Mouse (Mus musculus) heart, embryonic 12.5 days (tissue): ENCODE data around the gene Sytl2. TPM values are rescaled to one million over a fixed set of nuclear protein-coding genes. Genes with fewer than 3 reads are reported as not detected.
A peak's percentile ranks its signal among the peaks of the same experiment; 100 is the strongest.

Source experiments
- ATAC-seq: fragments of 200-750 bp; cut with Nextera tagmentation; 2 replicates; pipeline ENCODE4 v1.8.0; 2017; ENCODE audit warnings: moderate TSS enrichment, moderate library complexity; ENCODE audit not compliant: insufficient number of reproducible peaks, low FRiP score
- H3K27ac ChIP-seq: fragments of 300-500 bp; sonication (generic); 2 replicates; pipeline ENCODE4 v1.5.1; 2016; ENCODE audit warnings: mild to moderate bottlenecking, moderate library complexity; ENCODE audit not compliant: poor library complexity, severe bottlenecking
- H3K27me3 ChIP-seq: fragments of 300-500 bp; sonication (generic); replicated peaks from 2 replicates; pipeline ENCODE4 v1.6.1; 2016; ENCODE audit warnings: mild to moderate bottlenecking, moderate library complexity
- H3K36me3 ChIP-seq: fragments of 300-500 bp; sonication (generic); 2 replicates; pipeline ENCODE4 v1.6.1; 2016; ENCODE audit warnings: mild to moderate bottlenecking, moderate library complexity
- H3K4me1 ChIP-seq: fragments of 300-500 bp; sonication (generic); replicated peaks from 2 replicates; pipeline ENCODE4 v1.6.1; 2016; ENCODE audit warnings: mild to moderate bottlenecking
- H3K4me2 ChIP-seq: fragments of 300-500 bp; sonication (generic); 2 replicates; pipeline ENCODE4 v1.6.1; 2016; ENCODE audit warnings: mild to moderate bottlenecking, moderate library complexity
- H3K4me3 ChIP-seq: fragments of 300-500 bp; sonication (generic); 2 replicates; pipeline ENCODE4 v1.5.1; 2016; ENCODE audit warnings: mild to moderate bottlenecking
- H3K9ac ChIP-seq: fragments of 300-500 bp; sonication (generic); 2 replicates; pipeline ENCODE4 v1.6.1; 2016; ENCODE audit warnings: mild to moderate bottlenecking, moderate library complexity
- H3K9me3 ChIP-seq: fragments of 300-500 bp; sonication (generic); replicated peaks from 2 replicates; pipeline ENCODE4 v1.6.1; 2016; ENCODE audit warnings: mild to moderate bottlenecking, moderate library complexity
- WGBS: fragments of 180-500 bp; shearing (Covaris S2); methylation state at CpG from one replicate; pipeline ENCODE4 v1.1.7; 2016; 5-methylcytosine and 5-hydroxymethylcytosine counted together
- polyA plus RNA-seq: library from polyadenylated mRNA; unstranded; fragments of >200 nt; fragmentation: Nextera tagmentation; extraction: Ambion mirVana; gene quantifications from 2 replicates; pipeline ENCODE4 v1.2.1, GENCODE M21; 2016

Gene Sytl2
- polyA plus RNA-seq, 1 experiment from 2014 or later = 8.3 TPM

DNA sequence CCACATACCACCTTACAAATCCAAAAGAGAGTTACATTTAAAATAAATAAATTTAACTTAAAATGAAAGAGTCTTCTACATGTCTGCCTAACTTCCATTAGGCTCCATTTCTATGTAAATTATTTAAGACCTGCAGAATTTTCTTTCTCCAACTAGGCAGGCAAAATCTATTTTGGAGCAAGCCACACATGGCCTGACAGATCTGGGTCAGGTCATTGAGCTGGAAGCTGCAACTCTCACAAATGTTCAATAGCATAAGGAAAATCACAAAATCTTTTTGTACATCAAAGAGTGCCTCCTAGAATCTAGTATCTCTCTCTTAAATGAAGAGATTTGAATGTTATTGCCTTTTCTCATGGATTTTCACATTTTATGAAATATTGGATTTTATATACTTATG, 130.2 kb downstream of the Sytl2 start:
- H3K27ac ChIP-seq = no peak overlapping the region
- no peaks in the 10 kb centered on the region for H3K27me3 ChIP-seq
- ATAC-seq = no peak
- no peaks in the 10 kb centered on the region for H3K9me3 ChIP-seq
- H3K36me3 ChIP-seq = no peaks in the 10 kb centered on the region
- H3K4me2 ChIP-seq = no peak overlapping the region
- no peaks in the 10 kb centered on the region for H3K4me1 ChIP-seq
- no peak overlapping the region for H3K4me3 ChIP-seq
- H3K9ac ChIP-seq = no peak overlapping the region

DNA sequence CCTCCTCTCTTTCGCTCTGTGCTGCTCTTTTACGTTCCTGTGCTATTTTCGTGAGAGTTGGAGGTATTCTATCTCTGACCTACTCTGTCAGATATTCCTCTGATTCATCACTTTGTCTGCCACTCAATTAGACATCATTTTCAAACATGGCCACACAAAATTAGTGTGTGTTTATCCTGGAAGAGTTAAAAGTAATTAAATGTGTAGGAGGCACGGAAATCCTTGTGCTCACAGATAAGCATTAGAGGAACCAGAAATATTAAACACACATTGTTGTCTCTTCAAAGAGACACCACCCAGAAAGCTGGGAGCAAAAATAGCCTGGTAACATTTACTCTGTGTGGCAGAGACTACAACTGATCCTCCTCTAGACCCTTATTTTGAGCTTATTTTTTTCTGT, 138.0 kb downstream of the Sytl2 start:
- Histone ChIP-seq H3K27me3 (no peaks in the 10 kb centered on the region), H3K9ac (no peak overlapping the region), H3K4me3 (no peak overlapping the region), H3K27ac (no peak overlapping the region), H3K4me2 (no peak overlapping the region), H3K9me3 (no peaks in the 10 kb centered on the region), H3K4me1 (no peaks in the 10 kb centered on the region), H3K36me3 (no peaks in the 10 kb centered on the region)
- no peak for ATAC-seq
- WGBS = 79% methylated on average over 4 of the region's 4 CpGs

- peak overlapping the region; percentile 96 for H3K4me2 ChIP-seq
- peak overlapping the region; percentile 74 for H3K4me3 ChIP-seq
- peak overlapping the region; percentile 99; the same call in 1 of the 2 replicates for H3K27ac ChIP-seq
- no peaks in the 10 kb centered on the region for H3K27me3 ChIP-seq
- no peaks in the 10 kb centered on the region for H3K4me1 ChIP-seq
- no peaks in the 10 kb centered on the region for H3K9me3 ChIP-seq
- 15% methylated on average over 4 of the region's 4 CpGs for WGBS
- peak overlapping the region; percentile 96; the same call in 1 of the 2 replicates for H3K9ac ChIP-seq
- ATAC-seq = no peak
- H3K36me3 ChIP-seq = no peaks in the 10 kb centered on the region
Observed at GRCm38 (mm10) chr7:90442070-90442469, 140.0 kb downstream of the Sytl2 start.

- peak within 1 kb of the TSS; percentile 96 for H3K4me2 ChIP-seq
- H3K9me3 ChIP-seq = no peaks in the 10 kb centered on the region
- peaks cover 2% of the 10 kb centered on the region for H3K4me1 ChIP-seq
- H3K27ac ChIP-seq = peak within 1 kb of the TSS; percentile 99
- under 1% methylated on average over 47 of the region's 54 CpGs for WGBS
- H3K9ac ChIP-seq = peak within 1 kb of the TSS; percentile 96
- H3K4me3 ChIP-seq = peak within 1 kb of the TSS; percentile 74
- 0 out of 2 replicates have a peak, but pooled peaks cover 3% of the 10 kb centered on the region for H3K36me3 ChIP-seq
- H3K27me3 ChIP-seq = no peaks in the 10 kb centered on the region
- peak; percentile 96 for ATAC-seq
Observed at GRCm38 (mm10) chr7:90442518-90443080, 140.5 kb downstream of the Sytl2 start, which contains the start of gene Crebzf. Gene Crebzf (plus strand): TSS chr7:90442729.

GRCm38 (mm10) chr7:90443101-90444091, 141.3 kb downstream of the Sytl2 start:
- Histone ChIP-seq H3K9ac (peak overlapping the region; percentile 96), H3K27ac (peak overlapping the region; percentile 99), H3K4me3 (peak overlapping the region; percentile 74), H3K9me3 (no peaks in the 10 kb centered on the region), H3K4me2 (peak overlapping the region; percentile 96), H3K4me1 (peaks cover 3% of the 10 kb centered on the region), H3K36me3 (0 out of 2 replicates have a peak, but pooled peaks cover 3% of the 10 kb centered on the region), H3K27me3 (no peaks in the 10 kb centered on the region)
- under 1% methylated on average over 122 of the region's 123 CpGs for WGBS
- ATAC-seq = peak; percentile 81

- Histone ChIP-seq H3K27ac (no peak overlapping the region; the same call in 1 of the 2 replicates), H3K9ac (peak overlapping the region; percentile 96), H3K36me3 (peaks cover 6% of the 10 kb centered on the region; the same call in 1 of the 2 replicates), H3K4me1 (peaks cover 3% of the 10 kb centered on the region), H3K9me3 (no peaks in the 10 kb centered on the region), H3K4me3 (peak overlapping the region; percentile 74), H3K4me2 (peak overlapping the region; percentile 96), H3K27me3 (no peaks in the 10 kb centered on the region)
- ATAC-seq = no peak
- WGBS = 0% methylated on average over 6 of the region's 6 CpGs
Observed at GRCm38 (mm10) chr7:90444206-90444605, 142.2 kb downstream of the Sytl2 start.

DNA sequence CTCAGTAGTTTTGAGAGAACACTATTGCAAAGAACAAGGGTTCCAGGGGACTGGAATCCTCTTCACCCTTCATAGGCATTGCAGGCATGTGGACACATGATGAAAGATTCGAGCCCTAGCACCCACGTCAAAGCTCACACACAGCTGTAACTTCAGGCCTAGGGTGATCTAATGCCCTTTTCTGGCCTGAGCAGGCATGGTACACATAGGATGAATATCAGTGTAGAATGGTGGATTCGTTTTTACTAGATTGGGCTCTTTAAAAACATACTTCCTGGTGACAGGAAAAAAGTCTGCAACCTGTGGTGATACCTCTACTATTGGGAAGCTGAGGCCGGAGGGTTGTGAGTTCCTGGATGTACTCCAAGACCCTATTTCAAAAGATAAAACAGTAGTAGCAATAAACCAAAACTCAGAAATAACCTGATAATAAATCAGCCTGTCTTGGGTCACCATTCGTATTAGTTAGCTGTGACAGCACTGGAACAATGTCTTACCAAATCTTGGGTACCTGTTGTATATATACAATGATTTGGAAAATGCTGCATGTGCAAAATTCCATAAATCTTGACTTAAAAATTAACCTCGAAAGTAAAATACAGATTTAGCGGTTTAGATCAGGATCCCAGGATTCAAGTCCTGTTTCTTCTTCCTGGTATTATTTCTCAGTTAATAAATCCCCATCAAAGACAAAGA, 154.2 kb downstream of the Sytl2 start:
- Histone ChIP-seq H3K36me3 (peaks cover 23% of the 10 kb centered on the region), H3K27ac (no peak overlapping the region), H3K4me3 (peak overlapping the region; percentile 83), H3K4me1 (peaks cover 12% of the 10 kb centered on the region), H3K4me2 (peak overlapping the region; percentile 69), H3K9me3 (no peaks in the 10 kb centered on the region), H3K9ac (peak overlapping the region; percentile 28), H3K27me3 (0 out of 2 replicates have a peak, but pooled peaks cover 5% of the 10 kb centered on the region)
- ATAC-seq = no peak
- 29% methylated on average over 7 of the region's 7 CpGs for WGBS

DNA sequence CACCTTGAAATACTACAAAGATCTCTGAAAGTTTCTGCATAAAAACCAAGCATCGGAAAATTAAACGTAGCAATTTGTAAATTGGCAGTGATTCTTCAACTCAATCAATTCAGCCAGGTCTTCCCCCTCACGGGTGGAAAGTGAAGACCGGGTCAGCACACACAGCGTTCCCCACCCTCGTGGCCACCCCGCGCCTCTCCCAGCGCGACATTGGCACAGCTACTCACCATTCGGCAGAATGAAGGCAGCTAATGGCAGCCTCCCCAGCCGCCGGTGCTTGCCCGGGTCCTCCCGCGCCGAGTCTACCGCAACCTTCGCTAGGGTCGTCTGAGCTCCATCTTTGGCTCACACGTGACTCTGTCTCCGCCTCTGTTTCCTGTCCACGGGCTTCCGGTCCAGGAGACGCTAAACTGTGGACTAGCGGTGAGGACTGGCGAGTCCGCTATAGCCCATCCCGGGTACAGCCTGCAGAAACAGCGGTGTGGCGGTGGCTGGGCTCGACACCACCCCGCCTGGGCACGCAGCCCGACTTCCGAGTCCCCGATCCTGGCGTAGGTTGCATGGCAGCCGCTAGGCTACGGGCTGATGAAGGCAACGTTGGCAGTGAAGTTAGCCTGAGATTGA, 154.9 kb downstream of the Sytl2 start, which contains the start of gene Tmem126a:
TSS of gene Tmem126a (minus strand) at position 385 of the 624 bp plus-strand sequence.
- under 1% methylated on average over 41 of the region's 41 CpGs for WGBS
- H3K27me3 ChIP-seq = 0 out of 2 replicates have a peak, but pooled peaks cover 5% of the 10 kb centered on the region
- H3K9ac ChIP-seq = peak within 1 kb of the TSS; percentile 89
- H3K4me2 ChIP-seq = peak within 1 kb of the TSS; percentile 69
- peaks cover 12% of the 10 kb centered on the region for H3K4me1 ChIP-seq
- H3K4me3 ChIP-seq = peak within 1 kb of the TSS; percentile 83
- no peaks in the 10 kb centered on the region for H3K9me3 ChIP-seq
- H3K36me3 ChIP-seq = peaks cover 17% of the 10 kb centered on the region
- peak; percentile 96 for ATAC-seq
- peak within 1 kb of the TSS; percentile 95 for H3K27ac ChIP-seq

DNA sequence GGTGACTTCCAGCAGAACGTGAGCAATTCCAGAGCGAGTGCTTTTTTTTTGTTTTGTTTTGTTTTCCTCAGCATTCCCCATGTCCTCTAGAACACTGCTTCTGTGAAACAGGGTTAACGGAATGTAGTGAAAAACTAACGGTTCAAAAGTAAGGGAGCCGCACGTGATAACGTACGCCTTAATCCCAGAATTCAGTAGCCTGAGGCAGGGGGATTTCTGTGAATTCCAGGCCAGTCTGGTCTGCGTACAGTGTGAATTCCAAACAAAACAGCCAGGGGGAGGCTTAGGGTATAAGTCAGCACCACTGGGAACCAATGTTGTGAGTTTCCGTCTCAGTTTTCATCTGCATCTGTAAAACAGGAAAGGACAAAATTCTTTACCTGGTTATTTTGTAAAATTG, 155.5 kb downstream of the Sytl2 start:
- H3K4me1 ChIP-seq = peaks cover 12% of the 10 kb centered on the region
- ATAC-seq = peak; percentile 48; the same call in 1 of the 2 replicates
- WGBS = 13% methylated on average over 10 of the region's 10 CpGs

More for the DNA sequence above, 155.5 kb downstream of the Sytl2 start:
- H3K4me2 ChIP-seq = peak overlapping the region; percentile 69
- no peaks in the 10 kb centered on the region for H3K9me3 ChIP-seq
- peaks cover 12% of the 10 kb centered on the region for H3K36me3 ChIP-seq
- H3K4me3 ChIP-seq = peak overlapping the region; percentile 83
- 0 out of 2 replicates have a peak, but pooled peaks cover 5% of the 10 kb centered on the region for H3K27me3 ChIP-seq
- H3K9ac ChIP-seq = peak overlapping the region; percentile 89
- peak overlapping the region; percentile 95 for H3K27ac ChIP-seq
